ENCODE assay signal across 9 mouse cellular contexts in genomic region chr16:44579421-44580024, GRCm38 (mm10). TPM values are rescaled to one million over a fixed set of nuclear protein-coding genes. Genes with fewer than 3 reads are reported as not detected.
A peak's percentile ranks its signal among the peaks of the same experiment; 100 is the strongest.
DNase-seq lines count a peak whose midpoint lies in the region; ATAC-seq lines count a peak whose summit lies in the region.
"Had no signal": no experiment of that assay in that cellular context is flagged by ENCODE, and none has a peak within 500 bp of the region (broad histone marks: within the 10 kb centered on the region; RNA-seq: fewer than 3 reads in every experiment).

No protein-coding gene starts in this region.

- no peak for DNase-seq in kidney, adult 9 months
- peak; percentile 28 for DNase-seq in hindbrain, embryonic 11.5 days (ENCODE audit: low spot score)
- no peak for DNase-seq in testis, postnatal 10 days (ENCODE audit: low spot score)
- no peak for DNase-seq in cerebellum, adult 11-12 months
- no peak for DNase-seq in ovary, postnatal 36 days (ENCODE audit: low spot score)
- DNase-seq: lung, postnatal 36 days had no signal

- no peak overlapping the region for H3K4me3 ChIP-seq in kidney, embryonic 15.5 days (replicated peaks)
- peak overlapping the region; percentile 10; the same call in 1 of the 2 replicates for H3K4me3 ChIP-seq in embryonic facial prominence, embryonic 13.5 days
- H3K4me3 ChIP-seq in hindbrain, embryonic 11.5 days (ENCODE audit: low read depth, low read length): no peak overlapping the region
- H3K4me3 ChIP-seq in midbrain, embryonic 16.5 days (ENCODE audit: low read depth, low read length): no peak overlapping the region

- no peaks in the 10 kb centered on the region for H3K36me3 ChIP-seq in kidney, embryonic 15.5 days
- no peaks in the 10 kb centered on the region for H3K36me3 ChIP-seq in embryonic facial prominence, embryonic 13.5 days
- H3K36me3 ChIP-seq in hindbrain, embryonic 11.5 days (ENCODE audit: control insufficient read depth, insufficient read depth, low read length): no peaks in the 10 kb centered on the region
- H3K36me3 ChIP-seq in midbrain, embryonic 16.5 days (ENCODE audit: control insufficient read depth, insufficient read depth, low read length): no peaks in the 10 kb centered on the region

- H3K9me3 ChIP-seq in kidney, embryonic 15.5 days (replicated peaks): no peaks in the 10 kb centered on the region
- H3K9me3 ChIP-seq in embryonic facial prominence, embryonic 13.5 days: no peaks in the 10 kb centered on the region
- no peaks in the 10 kb centered on the region for H3K9me3 ChIP-seq in hindbrain, embryonic 11.5 days (ENCODE audit: control insufficient read depth, low read length)
- no peaks in the 10 kb centered on the region for H3K9me3 ChIP-seq in midbrain, embryonic 16.5 days (replicated peaks; ENCODE audit: control insufficient read depth, low read length, poor library complexity, severe bottlenecking)

- peak overlapping the region; percentile 67 for H3K27ac ChIP-seq in kidney, embryonic 15.5 days
- H3K27ac ChIP-seq in embryonic facial prominence, embryonic 13.5 days: peak overlapping the region; percentile 91
- H3K27ac ChIP-seq in hindbrain, embryonic 11.5 days (ENCODE audit: low read depth, low read length): no peak overlapping the region; the same call in 1 of the 2 replicates
- no peak overlapping the region for H3K27ac ChIP-seq in midbrain, embryonic 16.5 days (ENCODE audit: low read length)

- WGBS in kidney, embryonic 15.5 days: 12% methylated on average over 15 of the region's 15 CpGs
- WGBS in embryonic facial prominence, embryonic 13.5 days: 16% methylated on average over 15 of the region's 15 CpGs
- 29% methylated on average over 15 of the region's 15 CpGs for WGBS in hindbrain, embryonic 11.5 days
- WGBS in midbrain, embryonic 16.5 days: 19% methylated on average over 15 of the region's 15 CpGs

- H3K4me2 ChIP-seq in kidney, embryonic 15.5 days: peak overlapping the region; percentile 44
- H3K4me2 ChIP-seq in embryonic facial prominence, embryonic 13.5 days: peak overlapping the region; percentile 47
- no peak overlapping the region for H3K4me2 ChIP-seq in hindbrain, embryonic 11.5 days (replicated peaks; ENCODE audit: low read depth, low read length)
- peak overlapping the region; percentile 2; the same call in 1 of the 2 replicates for H3K4me2 ChIP-seq in midbrain, embryonic 16.5 days (ENCODE audit: low read length)

- H3K27me3 ChIP-seq in kidney, embryonic 15.5 days: no peaks in the 10 kb centered on the region
- H3K27me3 ChIP-seq in embryonic facial prominence, embryonic 13.5 days: no peaks in the 10 kb centered on the region
- no peaks in the 10 kb centered on the region for H3K27me3 ChIP-seq in hindbrain, embryonic 11.5 days (ENCODE audit: control insufficient read depth, insufficient read depth, low read length)
- no peaks in the 10 kb centered on the region for H3K27me3 ChIP-seq in midbrain, embryonic 16.5 days (ENCODE audit: control insufficient read depth, insufficient read depth, low read depth, low read length)

- no peak overlapping the region for H3K9ac ChIP-seq in kidney, embryonic 15.5 days
- peak overlapping the region; percentile 46; the same call in 1 of the 2 replicates for H3K9ac ChIP-seq in embryonic facial prominence, embryonic 13.5 days
- no peak overlapping the region for H3K9ac ChIP-seq in hindbrain, embryonic 11.5 days (ENCODE audit: low read depth, low read length)
- no peak overlapping the region for H3K9ac ChIP-seq in midbrain, embryonic 16.5 days (ENCODE audit: low read depth, low read length)

- H3K4me1 ChIP-seq in kidney, embryonic 15.5 days: peaks cover 16% of the 10 kb centered on the region
- H3K4me1 ChIP-seq in embryonic facial prominence, embryonic 13.5 days: peaks cover 26% of the 10 kb centered on the region
- H3K4me1 ChIP-seq in hindbrain, embryonic 11.5 days (replicated peaks; ENCODE audit: control insufficient read depth, insufficient read depth, low read length): no peaks in the 10 kb centered on the region
- H3K4me1 ChIP-seq in midbrain, embryonic 16.5 days (ENCODE audit: control insufficient read depth, insufficient read depth, low read length): no peaks in the 10 kb centered on the region

- peak; percentile 88 for ATAC-seq in kidney, embryonic 15.5 days (replicated peaks; ENCODE audit: low FRiP score)
- ATAC-seq in embryonic facial prominence, embryonic 13.5 days (ENCODE audit: insufficient number of reproducible peaks, insufficient read depth, low FRiP score, low TSS enrichment, low read depth): peak; percentile 75
- ATAC-seq in hindbrain, embryonic 11.5 days (ENCODE audit: low FRiP score): peak; percentile 38; the same call in 1 of the 2 replicates
- no peak for ATAC-seq in midbrain, embryonic 16.5 days

RNA-seq across cellular contexts. Expression of gene Boc, which starts 20.8 kb away (rescaled TPM):
- polyA plus RNA-seq in kidney, embryonic 15.5 days (2015; fragmentation: Nextera tagmentation; extraction: Ambion mirVana): 19.1 and 24.2 TPM in 2 replicates
- 51.1 and 53.9 TPM in 2 replicates for polyA plus RNA-seq in embryonic facial prominence, embryonic 13.5 days (2015; fragmentation: Nextera tagmentation; extraction: Ambion mirVana)
- 34.3 and 41.7 TPM in 2 replicates for polyA plus RNA-seq in hindbrain, embryonic 11.5 days (2014; fragmentation: Nextera tagmentation; extraction: Ambion mirVana)
- polyA plus RNA-seq in midbrain, embryonic 16.5 days (2015; fragmentation: Nextera tagmentation; extraction: Ambion mirVana): 7.3 and 10.5 TPM in 2 replicates

Comparison
In these comparisons a context has a peak if more than half of its experiments do, and no peak if none do; other contexts are left out.
1. H3K27ac ChIP-seq: peak in kidney, embryonic 15.5 days (single experiment) and embryonic facial prominence, embryonic 13.5 days (single experiment); none in hindbrain, embryonic 11.5 days (single experiment) and midbrain, embryonic 16.5 days (single experiment).